Mouse (Mus musculus) gastrocnemius, postnatal 25 days (tissue): ENCODE measurements at regions not wholly inside any gene's neighbourhood (a gene's known extent, or its start where the extent isn't known, plus 50 kb on each side); places are given as distances from the start of the nearest gene placed in this dataset.

ENCODE experiments used
- DNase-seq: peaks from one replicate; pipeline ENCODE4 v3.0.0; 2022

GRCm38 (mm10) chr1:169051085-169051862, 480.0 kb downstream of the Nuf2 start:
- DNase-seq = no peak

DNA sequence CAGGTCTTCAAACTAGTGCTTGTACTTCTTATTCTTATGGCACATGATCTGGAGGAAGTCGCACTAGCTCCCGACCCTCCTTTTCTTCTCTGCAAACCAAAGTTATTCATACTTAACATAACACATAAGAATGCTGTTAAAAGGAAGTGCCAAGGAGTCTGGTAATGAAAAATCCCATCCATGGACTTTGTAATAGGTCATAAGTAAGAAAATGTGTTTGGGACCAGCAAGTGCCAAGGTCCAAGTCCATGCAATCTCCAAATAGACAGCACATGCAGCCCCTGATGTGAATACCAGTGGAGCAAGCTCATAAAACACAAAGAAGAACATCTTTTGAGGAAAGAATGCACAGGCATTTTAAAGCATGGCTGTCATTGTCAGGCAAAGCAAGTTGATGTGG, 481.4 kb downstream of the Nuf2 start:
- DNase-seq = no peak

GRCm38 (mm10) chr1:169046791-169047525, 484.3 kb downstream of the Nuf2 start:
- DNase-seq = no peak

DNA sequence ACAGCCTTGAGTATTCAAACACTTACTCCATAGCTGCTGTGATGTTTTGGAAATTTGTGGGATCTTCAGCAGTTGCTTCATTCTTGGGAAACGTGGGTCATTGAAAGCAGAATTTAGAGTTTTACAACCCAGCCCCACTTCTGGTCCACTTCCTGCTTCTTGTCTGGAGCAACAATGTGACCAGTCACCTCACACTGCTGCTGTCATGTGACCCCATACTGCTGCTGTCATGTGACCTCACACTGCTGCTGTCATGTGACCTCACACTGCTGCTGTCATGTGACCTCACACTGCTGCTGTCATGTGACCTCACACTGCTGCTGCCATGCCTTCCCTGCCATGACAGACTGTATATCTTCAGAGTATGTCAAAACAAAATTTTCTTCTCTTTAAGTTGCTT, 497.7 kb downstream of the Nuf2 start:
- DNase-seq = no peak

- no peak for DNase-seq
These were observed 499.3 kb downstream of the Nuf2 start for GRCm38 (mm10) chr1:169031849-169032542.

DNA sequence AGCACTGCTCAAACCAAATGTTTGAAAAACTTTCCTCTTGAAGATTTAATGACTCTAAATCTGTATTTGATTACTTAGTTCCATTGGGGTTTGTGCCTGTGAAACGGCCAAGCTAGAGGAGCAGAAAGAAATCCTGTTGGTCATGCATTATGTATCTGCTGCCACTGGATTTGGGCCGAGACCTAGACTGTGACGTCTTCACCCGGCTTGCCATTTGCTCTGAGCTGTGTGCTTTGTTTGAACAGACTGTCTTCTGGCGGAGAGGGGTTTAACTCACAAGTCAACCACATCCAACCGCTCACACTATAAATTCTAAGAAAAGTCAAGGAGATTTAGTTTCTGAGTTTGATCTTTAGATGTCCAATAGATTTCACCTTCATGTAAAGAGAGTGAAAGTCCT, 503.6 kb downstream of the Nuf2 start:
- DNase-seq = peak; percentile 49

GRCm38 (mm10) chr1:169027241-169027640, 504.0 kb downstream of the Nuf2 start:
- DNase-seq = no peak

DNA sequence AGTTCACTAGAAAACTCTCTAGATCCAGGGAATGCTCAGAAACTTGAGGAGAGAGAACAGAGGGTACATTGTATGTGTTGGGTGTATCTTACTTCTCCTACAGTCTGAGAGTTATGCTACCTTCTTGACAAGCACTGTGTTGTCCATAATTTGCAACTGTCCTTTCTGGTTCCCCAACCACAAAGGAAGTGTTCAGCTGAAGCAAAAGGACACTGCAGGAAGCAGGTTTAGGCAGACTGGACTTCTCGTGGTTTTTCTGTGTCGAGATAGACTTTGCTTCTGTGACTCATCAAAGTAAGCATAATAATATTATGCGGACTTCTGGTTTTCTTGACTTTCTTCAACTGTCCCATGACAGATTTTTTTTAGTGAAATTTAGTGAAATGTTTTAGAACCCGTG, 506.7 kb downstream of the Nuf2 start:
- no peak for DNase-seq

GRCm38 (mm10) chr1:168991506-168992244, 539.6 kb downstream of the Nuf2 start:
- DNase-seq = no peak

DNA sequence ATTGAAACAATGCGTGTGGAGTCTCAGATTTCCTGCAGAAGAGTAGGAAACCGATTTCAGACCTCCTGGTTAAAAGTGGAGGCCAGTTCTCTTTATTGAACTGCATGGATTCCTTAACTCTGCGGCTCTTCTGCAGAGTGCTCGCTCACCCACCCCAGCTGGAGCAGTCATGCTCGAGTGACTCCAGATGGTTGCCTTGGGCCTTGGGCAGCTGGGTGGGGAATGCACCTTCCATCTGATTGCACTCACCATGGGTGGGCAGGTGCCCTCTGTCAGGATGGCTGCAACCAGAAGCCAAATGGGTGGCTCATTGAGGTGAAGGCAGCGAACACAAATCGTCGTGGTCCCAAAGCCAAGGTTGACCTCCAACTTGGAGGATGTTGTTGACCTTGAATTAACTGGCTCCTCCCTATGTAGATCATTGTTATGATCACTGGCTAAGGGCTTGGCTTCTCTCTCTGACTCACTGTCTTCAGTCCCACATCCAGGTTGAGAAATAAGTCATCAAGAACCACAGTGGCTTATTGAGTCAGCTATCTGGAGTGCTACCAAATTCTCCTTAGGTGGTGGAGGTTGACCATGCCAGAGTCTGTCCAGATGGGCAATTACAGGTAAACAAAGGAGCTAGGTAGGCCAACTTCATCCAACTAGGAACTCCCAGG, 543.1 kb upstream of the Pbx1 start:
- DNase-seq = no peak

- DNase-seq = no peak
These were observed 537.3 kb upstream of the Pbx1 start for GRCm38 (mm10) chr1:168969402-168969801.

DNA sequence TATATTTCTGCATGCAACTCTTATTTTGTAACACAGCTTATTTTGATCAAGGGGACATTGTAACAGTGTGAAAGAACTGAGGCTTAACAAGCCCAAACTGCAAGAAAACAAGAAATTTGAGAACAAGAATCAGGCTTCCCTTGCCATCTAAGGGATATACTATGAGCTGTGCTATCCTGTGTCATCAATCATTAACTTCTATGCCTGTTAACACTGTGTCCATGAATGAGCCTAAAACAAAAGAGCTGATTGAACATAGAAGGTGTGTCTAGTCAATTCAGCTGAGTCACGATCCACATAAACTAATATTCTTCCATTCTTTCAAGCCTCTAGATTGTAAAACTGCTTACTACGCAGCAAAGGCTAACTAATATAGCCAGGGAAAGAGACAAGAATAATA, 535.3 kb upstream of the Pbx1 start:
- DNase-seq = no peak

GRCm38 (mm10) chr1:168964467-168964904, 532.4 kb upstream of the Pbx1 start:
- DNase-seq = no peak

DNA sequence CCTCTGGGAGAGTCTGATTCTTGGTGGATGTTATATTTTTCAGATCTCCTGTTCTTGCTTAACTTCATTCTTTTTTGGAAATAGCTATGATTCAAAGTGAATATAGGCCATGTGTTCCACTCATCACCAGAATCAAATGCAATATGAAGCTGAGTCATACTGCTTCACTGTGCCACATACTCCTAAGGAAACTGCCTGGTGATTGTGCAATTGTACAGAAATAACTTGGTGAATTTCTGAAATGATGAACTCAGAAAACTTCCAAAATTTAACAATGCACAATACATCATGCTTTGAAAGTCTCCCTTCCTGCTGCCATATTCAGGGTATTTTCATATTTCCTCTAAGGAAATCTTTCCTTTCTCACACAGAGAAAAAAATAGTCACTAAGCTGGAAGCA, 518.9 kb upstream of the Pbx1 start:
- DNase-seq = no peak

DNA sequence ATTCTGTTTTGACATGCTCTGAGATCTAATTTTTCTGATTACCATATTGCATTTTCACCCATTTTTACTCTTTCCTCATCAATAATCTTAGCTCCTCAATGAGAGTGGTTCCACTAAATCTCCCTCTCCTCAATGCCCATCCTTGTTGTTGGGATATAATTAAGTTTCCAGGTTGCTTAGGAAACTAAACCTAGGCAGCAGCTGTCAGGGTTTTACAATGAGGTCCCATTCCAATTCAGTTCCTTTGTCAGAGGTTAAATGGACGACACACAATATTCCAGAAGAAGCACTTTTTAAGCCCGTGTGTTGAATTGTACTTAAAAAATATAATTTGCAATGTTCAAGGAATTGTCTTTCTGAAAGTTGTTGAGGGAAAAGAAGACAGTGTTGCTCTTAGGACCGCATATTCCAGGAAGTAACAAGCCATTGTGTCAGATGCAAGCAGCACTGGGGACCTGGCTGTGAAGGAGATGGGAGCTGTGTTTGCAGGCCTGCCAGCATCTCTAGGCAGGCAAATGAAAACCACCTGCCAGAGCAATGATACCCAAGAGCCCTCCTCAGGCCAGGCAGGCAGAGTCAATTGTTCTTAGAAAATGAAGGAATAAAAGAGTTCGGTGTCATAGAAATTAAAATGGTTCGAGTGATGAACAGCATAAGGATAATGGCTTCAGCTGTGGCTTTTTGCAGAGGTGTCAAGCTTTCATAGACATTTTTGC, 492.2 kb upstream of the Pbx1 start:
- DNase-seq = no peak

GRCm38 (mm10) chr1:168918331-168919076, 486.4 kb upstream of the Pbx1 start:
- DNase-seq = no peak

- no peak for DNase-seq
These were observed 476.7 kb upstream of the Pbx1 start for GRCm38 (mm10) chr1:168908684-168909175.

- no peak for DNase-seq
These were observed 476.1 kb upstream of the Pbx1 start for GRCm38 (mm10) chr1:168908192-168908591.

GRCm38 (mm10) chr1:168898483-168898882, 466.4 kb upstream of the Pbx1 start:
- no peak for DNase-seq

GRCm38 (mm10) chr1:168861577-168861976, 429.5 kb upstream of the Pbx1 start:
- DNase-seq = no peak
